17 mouse cellular contexts compared by ENCODE assay signal in genomic region chr4:135772671-135773070, GRCm38 (mm10). TPM values are rescaled to one million over a fixed set of nuclear protein-coding genes. Genes with fewer than 3 reads are reported as not detected.
A peak's percentile ranks its signal among the peaks of the same experiment; 100 is the strongest.
DNase-seq lines count a peak whose midpoint lies in the region; ATAC-seq lines count a peak whose summit lies in the region.
"Had no signal": no experiment of that assay in that cellular context is flagged by ENCODE, and none has a peak within 500 bp of the region (broad histone marks: within the 10 kb centered on the region; RNA-seq: fewer than 3 reads in every experiment).

No protein-coding gene starts in this region.

- no peak overlapping the region for H3K9ac ChIP-seq in heart, embryonic 14.5 days (ENCODE audit: low read length)
- no peak overlapping the region for H3K9ac ChIP-seq in limb, embryonic 15.5 days
- no peak overlapping the region for H3K9ac ChIP-seq in forebrain, embryonic 16.5 days (replicated peaks; ENCODE audit: low read depth, low read length)
- H3K9ac ChIP-seq: hindbrain, embryonic 13.5 days; stomach, embryonic 15.5 days had no signal

- H3K36me3 ChIP-seq in heart, embryonic 14.5 days (ENCODE audit: control insufficient read depth, insufficient read depth, low read length): no peaks in the 10 kb centered on the region
- no peaks in the 10 kb centered on the region for H3K36me3 ChIP-seq in limb, embryonic 15.5 days
- H3K36me3 ChIP-seq in forebrain, embryonic 16.5 days (ENCODE audit: control insufficient read depth, insufficient read depth): no peaks in the 10 kb centered on the region
- H3K36me3 ChIP-seq: hindbrain, embryonic 13.5 days; stomach, embryonic 15.5 days had no signal

- no peaks in the 10 kb centered on the region for H3K27me3 ChIP-seq in heart, embryonic 14.5 days (ENCODE audit: control insufficient read depth, insufficient read depth, low read length)
- no peaks in the 10 kb centered on the region for H3K27me3 ChIP-seq in limb, embryonic 15.5 days
- H3K27me3 ChIP-seq in forebrain, embryonic 16.5 days (replicated peaks; ENCODE audit: control insufficient read depth, insufficient read depth, low read length): no peaks in the 10 kb centered on the region
- H3K27me3 ChIP-seq: hindbrain, embryonic 13.5 days; stomach, embryonic 15.5 days had no signal

- 19% methylated on average over 4 of the region's 4 CpGs for WGBS in heart, embryonic 14.5 days
- WGBS in limb, embryonic 15.5 days: 71% methylated on average over 4 of the region's 4 CpGs
- WGBS in forebrain, embryonic 16.5 days: 80% methylated on average over 4 of the region's 4 CpGs

- peak; percentile 48 for DNase-seq in adrenal gland, postnatal 14 days
- DNase-seq in adrenal gland, adult 8-10 months: no peak
- DNase-seq in gastrocnemius, postnatal 25 days: peak; percentile 74
- no peak for DNase-seq in embryo, embryonic 10.5 days (ENCODE audit: low spot score)
- DNase-seq in spleen, postnatal 10 days (ENCODE audit: low spot score in 2 of 2): no peak
- DNase-seq: adrenal gland, postnatal 36 days; kidney, adult 11 months; right cerebral cortex, postnatal 25 days; thymus, postnatal 4 days had no signal

- peak; percentile 88 for ATAC-seq in heart, embryonic 14.5 days (ENCODE audit: insufficient number of reproducible peaks, insufficient read depth, low FRiP score, low read depth)
- peak; percentile 52; the same call in 1 of the 2 replicates for ATAC-seq in limb, embryonic 15.5 days (ENCODE audit: insufficient number of reproducible peaks, low FRiP score, low TSS enrichment, low read depth)
- ATAC-seq in forebrain, embryonic 16.5 days: no peak

- peaks cover 9 to 17% of the 10 kb centered on the region in 2 experiments for H3K4me1 ChIP-seq in heart, embryonic 14.5 days (ENCODE audit: control insufficient read depth in 2 of 2, insufficient read depth in 2 of 2, low read length in 2 of 2)
- H3K4me1 ChIP-seq in limb, embryonic 15.5 days: no peaks in the 10 kb centered on the region
- no peaks in the 10 kb centered on the region for H3K4me1 ChIP-seq in forebrain, embryonic 16.5 days (replicated peaks; ENCODE audit: control insufficient read depth, insufficient read depth, low read length)
- H3K4me1 ChIP-seq: hindbrain, embryonic 13.5 days had no signal

- no peaks in the 10 kb centered on the region for H3K9me3 ChIP-seq in heart, embryonic 14.5 days (ENCODE audit: control insufficient read depth, low read length)
- H3K9me3 ChIP-seq in limb, embryonic 15.5 days: no peaks in the 10 kb centered on the region
- H3K9me3 ChIP-seq in forebrain, embryonic 16.5 days (ENCODE audit: control insufficient read depth, low read length): no peaks in the 10 kb centered on the region
- H3K9me3 ChIP-seq: hindbrain, embryonic 13.5 days; stomach, embryonic 15.5 days had no signal

- H3K4me2 ChIP-seq in heart, embryonic 14.5 days (ENCODE audit: low read length): 0 out of 2 replicates have a peak overlapping the region, but pooled peaks have one; percentile 21
- H3K4me2 ChIP-seq in limb, embryonic 15.5 days: no peak overlapping the region
- no peak overlapping the region for H3K4me2 ChIP-seq in forebrain, embryonic 16.5 days (ENCODE audit: low read length)
- H3K4me2 ChIP-seq: hindbrain, embryonic 13.5 days; stomach, embryonic 15.5 days had no signal

- H3K27ac ChIP-seq in heart, embryonic 14.5 days (replicated peaks in 1 of 2; ENCODE audit: control insufficient read depth in 1 of 2, insufficient read depth in 1 of 2, low read depth in 2 of 2, low read length in 2 of 2): peak overlapping the region; percentile 66 to 92
- no peak overlapping the region for H3K27ac ChIP-seq in limb, embryonic 15.5 days
- no peak overlapping the region for H3K27ac ChIP-seq in forebrain, embryonic 16.5 days (ENCODE audit: low read length)
- H3K27ac ChIP-seq: hindbrain, embryonic 13.5 days; stomach, embryonic 15.5 days had no signal

- no peak overlapping the region for H3K4me3 ChIP-seq in heart, embryonic 14.5 days (ENCODE audit: control insufficient read depth in 1 of 2, insufficient read depth in 1 of 2, low read depth in 1 of 2, low read length in 2 of 2)
- H3K4me3 ChIP-seq in limb, embryonic 15.5 days: no peak overlapping the region
- H3K4me3 ChIP-seq in forebrain, embryonic 16.5 days (replicated peaks; ENCODE audit: low read length): no peak overlapping the region
- H3K4me3 ChIP-seq: hindbrain, embryonic 13.5 days; stomach, embryonic 15.5 days had no signal

RNA-seq across cellular contexts. Expression of gene Myom3, which starts 13.2 kb away (rescaled TPM):
- total RNA-seq in adrenal gland, postnatal 14 days (2021): 0.59 and 0.75 TPM in 2 replicates
- under 1 TPM; 0.12 to 0.52 (median 0.22) TPM for total RNA-seq in adrenal gland, adult 8-10 months (2022)
- 10 to 100 TPM; 58.1 to 76.7 TPM for total RNA-seq in gastrocnemius, postnatal 25 days (2021)
- polyA plus RNA-seq in heart, embryonic 14.5 days (2014; fragmentation: Nextera tagmentation; extraction: Ambion mirVana): 0.12 TPM in 1 of 2 replicates, not detected in the other
- 7.8 and 15.1 TPM in 2 replicates for polyA plus RNA-seq in limb, embryonic 15.5 days (2015; fragmentation: Nextera tagmentation; extraction: Ambion mirVana)
- polyA plus RNA-seq in forebrain, embryonic 16.5 days (2015; fragmentation: Nextera tagmentation; extraction: Ambion mirVana): 0.29 and 0.34 TPM in 2 replicates
- total RNA-seq: common myeloid progenitor, adult 5-6 weeks; megakaryocyte progenitor cell, adult 5-6 weeks had no signal

RNA-seq across cellular contexts. Expression of gene Il22ra1, which starts 44.7 kb away (rescaled TPM):
- total RNA-seq in adrenal gland, postnatal 14 days (2021): 0.67 and 0.75 TPM in 2 replicates
- 1 to 10 TPM in 2 of 4 experiments, under 1 TPM in 1, not detected in 1; 0.35 to 2.5 (median 1.1) TPM for total RNA-seq in adrenal gland, adult 8-10 months (2022)
- total RNA-seq in gastrocnemius, postnatal 25 days (2021): under 1 TPM in 1 of 2 experiments, not detected in 1; 0.11 TPM
- not detected in 2 replicates for polyA plus RNA-seq in heart, embryonic 14.5 days (2014; fragmentation: Nextera tagmentation; extraction: Ambion mirVana)
- polyA plus RNA-seq in limb, embryonic 15.5 days (2015; fragmentation: Nextera tagmentation; extraction: Ambion mirVana): 1.0 and 1.1 TPM in 2 replicates
- not detected in 2 replicates for polyA plus RNA-seq in forebrain, embryonic 16.5 days (2015; fragmentation: Nextera tagmentation; extraction: Ambion mirVana)
- total RNA-seq: common myeloid progenitor, adult 5-6 weeks; layer of hippocampus, adult 18-20 months; megakaryocyte progenitor cell, adult 5-6 weeks had no signal
- polyA plus RNA-seq: hindbrain, embryonic 13.5 days had no signal

Comparison
In these comparisons a context has a peak if more than half of its experiments do, and no peak if none do; other contexts are left out.
1. DNase-seq: peak in adrenal gland, postnatal 14 days (single experiment) and gastrocnemius, postnatal 25 days (single experiment); none in adrenal gland, adult 8-10 months (single experiment), embryo, embryonic 10.5 days (single experiment) and spleen, postnatal 10 days (0 of 2).
2. H3K27ac ChIP-seq: peak in heart, embryonic 14.5 days (2 of 2); none in limb, embryonic 15.5 days (single experiment) and forebrain, embryonic 16.5 days (single experiment).
3. RNA of gene Myom3, which starts 13.2 kb away (total RNA-seq): 58.1 to 76.7 TPM in gastrocnemius, postnatal 25 days; 0.59 to 0.75 TPM in adrenal gland, postnatal 14 days and 0.12 to 0.52 TPM in adrenal gland, adult 8-10 months; every median in the first group is over 10 times any median in the second.